Mouse (Mus musculus) right cerebral cortex, postnatal 4 days (tissue): ENCODE measurements at regions not wholly inside any gene's neighbourhood (a gene's known extent, or its start where the extent isn't known, plus 50 kb on each side); places are given as distances from the start of the nearest gene placed in this dataset.

Experiments used
- DNase-seq: peaks from one replicate; pipeline ENCODE4 v3.0.0-alpha.2; 2022

GRCm38 (mm10) chr6:81323690-81324089 lies 599.8 kb upstream of the Gcfc2 start:
- no peak for DNase-seq

GRCm38 (mm10) chr6:81363969-81364529 lies 559.4 kb upstream of the Gcfc2 start:
- DNase-seq, result no peak

- DNase-seq, result no peak
Observed at GRCm38 (mm10) chr6:81388484-81388883, 535.0 kb upstream of the Gcfc2 start.

- no peak for DNase-seq
Observed at GRCm38 (mm10) chr6:81403122-81403521, 520.3 kb upstream of the Gcfc2 start.

- no peak for DNase-seq
Observed at GRCm38 (mm10) chr6:81413611-81414010, 509.9 kb upstream of the Gcfc2 start.

GRCm38 (mm10) chr6:81434745-81435144 lies 488.7 kb upstream of the Gcfc2 start:
- no peak for DNase-seq

- DNase-seq, result no peak
Observed at GRCm38 (mm10) chr6:81438951-81439722, 484.3 kb upstream of the Gcfc2 start.

- no peak for DNase-seq
Observed at GRCm38 (mm10) chr6:81441396-81441795, 482.1 kb upstream of the Gcfc2 start.

- no peak for DNase-seq
Observed at GRCm38 (mm10) chr6:81446019-81446800, 477.3 kb upstream of the Gcfc2 start.

- no peak for DNase-seq
Observed at GRCm38 (mm10) chr6:81447701-81448100, 475.8 kb upstream of the Gcfc2 start.

- no peak for DNase-seq
Observed at GRCm38 (mm10) chr6:81448366-81448765, 475.1 kb upstream of the Gcfc2 start.

GRCm38 (mm10) chr6:81461095-81461494 lies 462.4 kb upstream of the Gcfc2 start:
- no peak for DNase-seq

- no peak for DNase-seq
Observed at GRCm38 (mm10) chr6:81464442-81464841, 459.0 kb upstream of the Gcfc2 start.

- DNase-seq, result no peak
Observed at GRCm38 (mm10) chr6:81466536-81466935, 456.9 kb upstream of the Gcfc2 start.

- no peak for DNase-seq
Observed at GRCm38 (mm10) chr6:81471340-81471955, 452.0 kb upstream of the Gcfc2 start.

- no peak for DNase-seq
Observed at GRCm38 (mm10) chr6:81472506-81472905, 451.0 kb upstream of the Gcfc2 start.

GRCm38 (mm10) chr6:81474786-81475185 lies 448.7 kb upstream of the Gcfc2 start:
- no peak for DNase-seq

- no peak for DNase-seq
Observed at GRCm38 (mm10) chr6:81487006-81487405, 436.5 kb upstream of the Gcfc2 start.

- DNase-seq, result no peak
Observed at GRCm38 (mm10) chr6:81496239-81496638, 427.2 kb upstream of the Gcfc2 start.

- no peak for DNase-seq
Observed at GRCm38 (mm10) chr6:81517185-81517584, 406.3 kb upstream of the Gcfc2 start.

- no peak for DNase-seq
Observed at GRCm38 (mm10) chr6:81562260-81562659, 361.2 kb upstream of the Gcfc2 start.

GRCm38 (mm10) chr6:81563192-81563591 lies 360.3 kb upstream of the Gcfc2 start:
- no peak for DNase-seq

GRCm38 (mm10) chr6:81564295-81564694 lies 359.2 kb upstream of the Gcfc2 start:
- no peak for DNase-seq
